Mouse (Mus musculus) ES-Bruce4 (cell line): ENCODE measurements around the gene Sgta.

Experiments used
- CTCF ChIP-seq: IDR thresholded peaks from one replicate; pipeline ENCODE4 v1.8.1; 2011; ENCODE audit warnings: low read depth, low read length
- POLR2A ChIP-seq: IDR thresholded peaks from one replicate; pipeline ENCODE4 v1.8.1; 2011; ENCODE audit warnings: low read length; ENCODE audit not compliant: insufficient read depth

DNA sequence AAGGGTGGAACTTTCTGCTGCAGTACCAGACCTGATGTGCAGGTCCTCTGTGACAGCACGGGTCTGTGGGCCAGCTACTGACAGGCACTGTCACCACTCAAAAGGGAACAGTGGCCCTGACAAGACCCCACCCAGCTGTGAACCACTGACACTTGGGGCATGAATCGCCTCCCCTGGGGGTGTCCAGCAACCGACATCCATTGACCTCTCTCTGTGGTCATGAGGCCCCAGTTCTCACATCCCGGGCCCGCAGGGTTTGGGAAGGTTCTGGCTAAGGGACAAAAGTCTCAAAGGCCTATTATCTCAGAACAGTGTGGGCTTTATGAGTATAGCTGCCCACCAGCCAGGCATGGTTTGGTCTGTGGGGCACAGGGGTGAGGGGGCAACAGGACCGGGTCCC lies 4.8 kb downstream of the Sgta start:
- no peak for TF ChIP-seq CTCF
- no peak for TF ChIP-seq POLR2A
